Mouse (Mus musculus) liver, postnatal 0 days (tissue): ENCODE results near the gene Bcl7a. TPM values are rescaled to one million over a fixed set of nuclear protein-coding genes. Genes with fewer than 3 reads are reported as not detected.

Experiments used
- ATAC-seq: fragments of 200-750 bp; cut with Nextera tagmentation; 2 replicates; pipeline ENCODE4 v1.8.0; 2017; ENCODE audit warnings: mild to moderate bottlenecking, moderate library complexity
- DNase-seq: peaks from one replicate; pipeline ENCODE4 v3.0.0-alpha.2; 2016
- H3K27ac ChIP-seq: fragments of 300-500 bp; sonication (generic); 2 replicates; pipeline ENCODE4 v1.5.1; 2014; ENCODE audit warnings: antibody characterized with exemption, moderate library complexity, mild to moderate bottlenecking, low read depth
- H3K27me3 ChIP-seq: fragments of 300-500 bp; sonication (generic); 2 replicates; pipeline ENCODE4 v1.6.1; 2014; ENCODE audit warnings: low read length, control low read depth, mixed read lengths; ENCODE audit not compliant: insufficient read depth
- H3K36me3 ChIP-seq: fragments of 300-500 bp; sonication (generic); replicated peaks from 2 replicates; pipeline ENCODE4 v1.6.1; 2014; ENCODE audit warnings: mild to moderate bottlenecking, control low read depth, low read length, moderate library complexity, mixed read lengths; ENCODE audit not compliant: insufficient read depth
- H3K4me1 ChIP-seq: fragments of 300-500 bp; sonication (generic); 2 replicates; pipeline ENCODE4 v1.6.1; 2014; ENCODE audit warnings: antibody characterized with exemption, mild to moderate bottlenecking, control low read depth; ENCODE audit not compliant: insufficient read depth
- H3K4me2 ChIP-seq: fragments of 300-500 bp; sonication (generic); 2 replicates; pipeline ENCODE4 v1.6.1; 2014; ENCODE audit warnings: low read depth, mild to moderate bottlenecking, low read length, moderate library complexity, mixed read lengths
- H3K4me3 ChIP-seq: fragments of 300-500 bp; sonication (generic); 2 replicates; pipeline ENCODE4 v1.5.1; 2014; ENCODE audit warnings: low read depth, low read length
- H3K9ac ChIP-seq: fragments of 300-500 bp; sonication (generic); replicated peaks from 2 replicates; pipeline ENCODE4 v1.6.1; 2014; ENCODE audit warnings: mild to moderate bottlenecking, moderate library complexity
- H3K9me3 ChIP-seq: fragments of 300-500 bp; sonication (generic); 2 replicates; pipeline ENCODE4 v1.6.1; 2016; ENCODE audit warnings: mild to moderate bottlenecking, control low read depth, low read length, mixed read lengths
- CTCF ChIP-seq: sonication (generic); IDR thresholded peaks from 2 replicates; pipeline ENCODE4 v1.5.1; 2016; ENCODE audit warnings: antibody characterized with exemption, low read depth
- EP300 ChIP-seq: IDR thresholded peaks from 2 replicates; pipeline ENCODE4 v1.6.1; 2016; ENCODE audit warnings: antibody characterized with exemption, low read depth, mild to moderate bottlenecking
- WGBS: fragments of 180-500 bp; shearing (Covaris S2); extraction: QIAGEN DNeasy Blood & Tissue Kit; methylation state at CpG from one replicate; pipeline ENCODE4 v1.1.7; 2014; ENCODE audit not compliant: insufficient replicate concordance; 5-methylcytosine and 5-hydroxymethylcytosine counted together
- polyA plus RNA-seq: library from polyadenylated mRNA; unstranded; fragments of >200 nt; fragmentation: Nextera tagmentation; extraction: Ambion mirVana; gene quantifications from 2 replicates; pipeline ENCODE4 v1.2.1, GENCODE M21; 2015

Gene Bcl7a
- polyA plus RNA-seq, 1 experiment from 2014 or later = 5.1 TPM

DNA sequence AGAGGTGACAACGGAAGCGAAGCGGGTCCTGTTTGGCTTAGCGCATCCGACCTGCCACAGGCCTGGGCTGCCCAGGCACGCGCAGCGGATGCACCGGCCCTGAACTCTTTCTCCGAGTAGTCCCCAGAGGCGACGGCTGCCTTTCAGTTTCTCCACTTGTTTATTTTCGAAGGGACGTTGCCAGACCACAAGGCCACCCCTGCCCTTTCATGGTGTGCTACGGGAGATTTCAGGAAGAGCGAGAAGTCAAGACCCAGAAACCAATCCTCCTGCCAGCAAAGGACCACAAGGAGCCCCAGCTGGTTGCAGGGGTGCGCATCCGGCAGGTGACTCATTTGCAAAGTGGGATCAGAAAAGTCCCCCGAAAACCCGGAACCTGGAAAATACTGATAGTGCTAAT is 38.3 kb downstream of the Bcl7a start:
- peak; percentile 50 for ATAC-seq
- Histone ChIP-seq H3K9me3 (no peaks in the 10 kb centered on the region; the same call in 1 of the 2 replicates), H3K9ac (no peak overlapping the region), H3K4me2 (no peak overlapping the region; the same call in 1 of the 2 replicates), H3K4me1 (no peaks in the 10 kb centered on the region), H3K4me3 (no peak overlapping the region), H3K27me3 (no peaks in the 10 kb centered on the region), H3K36me3 (no peaks in the 10 kb centered on the region), H3K27ac (no peak overlapping the region)
- no peak for TF ChIP-seq EP300
- TF ChIP-seq CTCF = no peak
- DNase-seq = peak; percentile 65
- WGBS = 10% methylated on average over 20 of the region's 20 CpGs

DNA sequence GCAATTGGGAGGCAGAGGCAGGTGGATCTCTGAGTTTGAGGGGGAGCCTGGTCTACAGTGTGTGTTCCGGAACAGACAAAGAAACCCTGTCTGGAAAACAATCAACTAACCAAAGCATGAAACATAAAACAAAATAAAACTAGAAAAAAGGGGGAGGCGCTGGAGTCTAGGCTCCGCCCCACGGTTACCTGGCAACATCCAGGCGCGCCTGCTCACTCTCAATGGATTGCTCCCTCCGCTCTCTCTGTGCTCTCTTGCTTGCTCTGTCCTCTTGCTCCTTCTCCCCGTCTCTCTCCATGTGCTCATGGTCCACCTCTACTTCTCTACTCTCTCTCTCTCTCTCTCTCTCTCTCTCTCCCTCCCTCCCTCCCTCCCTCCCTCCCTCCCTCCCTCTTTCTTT is 39.1 kb downstream of the Bcl7a start:
- no peaks in the 10 kb centered on the region for H3K36me3 ChIP-seq
- no peaks in the 10 kb centered on the region; the same call in 1 of the 2 replicates for H3K9me3 ChIP-seq
- no peaks in the 10 kb centered on the region for H3K27me3 ChIP-seq
- no peak overlapping the region for H3K9ac ChIP-seq
- no peaks in the 10 kb centered on the region for H3K4me1 ChIP-seq
- TF ChIP-seq EP300 (no peak), CTCF (no peak)
- H3K27ac ChIP-seq = 0 out of 2 replicates have a peak overlapping the region, but pooled peaks have one; percentile 35
- 80% methylated on average over 8 of the region's 8 CpGs for WGBS
- DNase-seq = no peak
- H3K4me3 ChIP-seq = no peak overlapping the region
- no peak for ATAC-seq
- no peak overlapping the region for H3K4me2 ChIP-seq

DNA sequence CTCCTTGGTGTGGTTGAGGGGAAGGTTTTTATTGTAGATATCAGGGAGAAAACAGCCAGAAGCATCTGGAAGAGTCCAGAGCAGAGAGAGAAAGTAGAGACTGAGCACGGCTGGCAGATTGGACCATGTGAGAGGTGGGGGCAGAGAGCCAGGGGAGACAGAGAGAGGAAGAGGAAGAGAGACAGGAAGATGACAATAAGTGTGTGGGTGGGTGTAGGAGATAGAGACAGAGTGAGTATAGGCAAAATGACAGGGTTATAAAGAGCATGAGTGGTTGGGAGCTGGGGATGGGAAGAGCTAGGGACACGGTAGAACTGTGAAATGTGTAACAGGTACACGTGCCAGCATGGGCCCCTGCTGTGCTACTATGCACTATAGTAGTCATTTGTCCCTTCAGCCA is 44.8 kb downstream of the Bcl7a start:
- H3K9ac ChIP-seq = no peak overlapping the region
- no peaks in the 10 kb centered on the region; the same call in 1 of the 2 replicates for H3K9me3 ChIP-seq
- no peaks in the 10 kb centered on the region for H3K36me3 ChIP-seq
- H3K27ac ChIP-seq = no peak overlapping the region
- no peak for ATAC-seq
- TF ChIP-seq CTCF (no peak), EP300 (no peak)
- no peak for DNase-seq
- no peak overlapping the region for H3K4me3 ChIP-seq
- 16% methylated on average over 3 of the region's 3 CpGs for WGBS
- no peak overlapping the region for H3K4me2 ChIP-seq
- no peaks in the 10 kb centered on the region; the same call in 1 of the 2 replicates for H3K4me1 ChIP-seq
- no peaks in the 10 kb centered on the region for H3K27me3 ChIP-seq

DNA sequence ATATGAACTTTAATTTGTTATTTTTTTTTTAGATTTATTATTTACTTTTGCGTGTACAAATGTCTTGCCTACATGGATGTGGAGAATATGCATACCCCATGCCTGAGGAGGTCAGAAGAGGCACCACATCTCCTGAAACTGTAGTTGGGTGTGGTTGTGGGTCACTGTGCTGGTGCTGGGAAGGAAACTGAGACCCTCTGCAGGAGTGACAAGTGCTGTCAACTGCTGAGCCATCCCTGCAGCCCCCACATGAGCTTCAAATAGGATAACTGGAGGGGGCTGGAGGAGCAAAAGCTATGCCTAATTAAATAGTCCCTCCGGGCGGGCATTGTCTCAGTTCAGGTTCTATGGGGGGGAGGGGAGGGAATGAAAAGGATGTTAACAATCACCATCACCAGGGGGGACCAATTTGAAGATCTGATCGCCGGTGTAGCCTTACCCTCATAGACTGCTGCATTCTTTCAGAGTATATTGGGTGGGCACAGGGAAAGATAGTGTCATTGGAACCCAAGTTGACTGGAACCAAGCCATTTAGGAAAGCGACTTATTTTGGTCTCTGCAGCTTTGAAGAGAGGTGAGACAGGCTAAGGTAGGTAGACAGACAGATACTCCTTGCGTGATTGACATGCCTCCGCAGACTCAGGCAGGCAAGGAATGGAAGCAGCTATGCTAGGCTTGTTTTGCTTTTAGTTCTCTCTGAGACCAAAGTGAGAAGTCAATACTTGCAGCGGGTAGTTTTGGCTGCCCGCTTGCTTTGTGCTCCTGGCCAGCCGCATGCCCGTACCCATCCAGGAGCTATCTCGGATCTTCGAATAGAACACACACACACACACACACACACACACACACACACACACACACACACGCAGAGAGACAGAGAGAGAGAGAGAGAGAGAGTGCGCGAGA is 47.2 kb downstream of the Bcl7a start:
- Histone ChIP-seq H3K27ac (no peak overlapping the region), H3K9ac (no peak overlapping the region), H3K9me3 (no peaks in the 10 kb centered on the region; the same call in 1 of the 2 replicates), H3K4me2 (peak overlapping the region; percentile 49), H3K4me3 (0 out of 2 replicates have a peak overlapping the region, but pooled peaks have one; percentile 9), H3K27me3 (no peaks in the 10 kb centered on the region), H3K4me1 (peaks cover 15% of the 10 kb centered on the region), H3K36me3 (no peaks in the 10 kb centered on the region)
- WGBS = 15% methylated on average over 17 of the region's 17 CpGs
- DNase-seq = no peak
- TF ChIP-seq EP300 = no peak
- TF ChIP-seq CTCF = no peak
- no peak for ATAC-seq

DNA sequence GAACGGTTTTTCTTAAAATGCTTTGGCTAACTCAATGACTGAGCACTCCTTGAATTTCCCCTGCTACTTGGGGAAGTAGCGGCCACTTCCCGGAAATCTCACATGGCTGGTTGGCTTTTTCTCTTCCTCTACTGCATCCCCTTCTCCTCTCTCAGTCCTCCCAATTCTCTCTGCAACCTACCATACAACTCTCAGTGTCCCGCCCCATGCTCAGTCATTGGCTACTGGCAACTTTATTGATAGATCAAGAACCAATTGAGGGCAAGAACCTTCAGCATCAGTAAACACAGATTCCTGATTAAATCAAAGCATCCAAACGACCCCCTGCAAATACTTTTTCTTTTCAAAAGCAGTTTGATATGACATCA is 47.8 kb downstream of the Bcl7a start:
- no peak overlapping the region for H3K9ac ChIP-seq

DNA sequence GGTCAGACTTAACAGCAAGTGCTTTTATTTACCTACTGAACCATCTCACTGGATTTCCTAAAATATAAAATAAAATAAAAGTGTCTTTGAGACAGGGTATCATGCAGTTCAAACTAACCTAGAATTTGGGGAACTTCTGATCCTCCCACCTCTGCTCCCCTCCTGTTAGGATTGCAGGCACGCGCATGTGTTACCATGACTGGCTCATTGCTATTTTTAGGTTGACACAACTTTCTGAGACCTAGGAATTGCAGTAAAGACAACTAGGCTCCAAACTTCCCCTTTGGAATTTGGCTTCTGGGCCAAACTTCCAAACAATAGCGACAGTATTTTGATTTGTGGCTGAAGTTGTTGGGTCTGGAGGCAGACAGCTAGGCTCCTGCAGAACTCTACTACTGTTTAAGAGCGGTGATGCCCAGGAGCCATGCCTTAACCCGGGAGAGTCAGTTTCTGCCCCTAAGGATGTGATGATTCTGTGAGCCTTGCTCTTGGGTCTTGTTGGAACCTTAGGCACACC is 50.2 kb downstream of the Bcl7a start:
- Histone ChIP-seq H3K27ac (peak overlapping the region; percentile 86), H3K36me3 (no peaks in the 10 kb centered on the region), H3K9me3 (no peaks in the 10 kb centered on the region), H3K4me2 (peak overlapping the region; percentile 99), H3K4me1 (peaks cover 24% of the 10 kb centered on the region), H3K4me3 (peak overlapping the region; percentile 87), H3K9ac (peak overlapping the region; percentile 95; the same call in 1 of the 2 replicates), H3K27me3 (no peaks in the 10 kb centered on the region)
- 23% methylated on average over 5 of the region's 5 CpGs for WGBS
- ATAC-seq = no peak
- DNase-seq = no peak
- TF ChIP-seq EP300 (no peak), CTCF (no peak)

More for the DNA sequence above, 47.8 kb downstream of the Bcl7a start:
- Histone ChIP-seq H3K36me3 (no peaks in the 10 kb centered on the region), H3K4me2 (peak overlapping the region; percentile 49), H3K4me1 (peaks cover 21% of the 10 kb centered on the region), H3K9me3 (no peaks in the 10 kb centered on the region; the same call in 1 of the 2 replicates), H3K27ac (no peak overlapping the region), H3K4me3 (0 out of 2 replicates have a peak overlapping the region, but pooled peaks have one; percentile 9), H3K27me3 (no peaks in the 10 kb centered on the region)
- TF ChIP-seq CTCF = no peak
- no peak for TF ChIP-seq EP300
- no peak for DNase-seq
- 11% methylated on average over 5 of the region's 5 CpGs for whole genome bisulfite sequencing
- no peak for ATAC-seq
